Mouse (Mus musculus) cerebellum, adult 2 months (tissue): ENCODE measurements around the gene Mfap2.

Source experiments
- CTCF ChIP-seq: fragments of 200-500 bp; IDR thresholded peaks from 2 replicates; pipeline ENCODE4 v1.5.1; 2011; ENCODE audit warnings: low read depth, mild to moderate bottlenecking, control low read depth, low read length, moderate library complexity, borderline replicate concordance; ENCODE audit not compliant: insufficient read depth
- POLR2A ChIP-seq: fragments of 200-500 bp; IDR thresholded peaks from 2 replicates; pipeline ENCODE4 v1.6.1; 2011; ENCODE audit warnings: low read length, control low read depth, borderline replicate concordance; ENCODE audit not compliant: insufficient read depth

GRCm38 (mm10) chr4:141030541-141031206 is 20.5 kb downstream of the Mfap2 start:
- TF ChIP-seq POLR2A, result no peak
- TF ChIP-seq CTCF, result no peak
